Mouse (Mus musculus) CH12.LX (cell line): Measurements from ENCODE around the gene Olfr576.

Source experiments
- CHD1 ChIP-seq: IDR thresholded peaks from 2 replicates; pipeline ENCODE4 v1.6.1; 2012; ENCODE audit warnings: low read depth, low read length, improper control_type of control experiment, inconsistent platforms
- CTCF ChIP-seq, 2 experiments: IDR thresholded peaks in 1 of 2; conservative IDR thresholded peaks in 1 of 2; 2 replicates each; pipeline ENCODE4 v1.5.1; 2011 to 2012; ENCODE audit warnings: low read depth in 2 of 2, low read length in 2 of 2, improper control_type of control experiment in 1 of 2, inconsistent platforms in 1 of 2, mild to moderate bottlenecking in 1 of 2, moderate library complexity in 1 of 2
- ELF1 ChIP-seq: IDR thresholded peaks from 2 replicates; pipeline ENCODE4 v1.6.1; 2014; ENCODE audit warnings: low read depth, mild to moderate bottlenecking, inconsistent platforms, low read length, improper control_type of control experiment
- EP300 ChIP-seq: IDR thresholded peaks from 2 replicates; pipeline ENCODE4 v1.6.1; 2011; ENCODE audit warnings: low read length, improper control_type of control experiment
- POLR2A ChIP-seq: IDR thresholded peaks from 2 replicates; pipeline ENCODE4 v1.6.1; 2011; ENCODE audit warnings: low read depth, mild to moderate bottlenecking, improper control_type of control experiment, low read length
- POLR2AphosphoS2 ChIP-seq: IDR thresholded peaks from 2 replicates; pipeline ENCODE4 v1.6.1; 2011; ENCODE audit warnings: low read depth, low read length, improper control_type of control experiment
- ZC3H11A ChIP-seq: IDR thresholded peaks from 2 replicates; pipeline ENCODE4 v1.6.1; 2012; ENCODE audit warnings: low read depth, mild to moderate bottlenecking, inconsistent platforms, low read length, improper control_type of control experiment
- ZKSCAN1 ChIP-seq: IDR thresholded peaks from 2 replicates; pipeline ENCODE4 v1.6.1; 2012; ENCODE audit warnings: low read depth, inconsistent platforms, low read length, improper control_type of control experiment, borderline replicate concordance
- ZMIZ1 ChIP-seq: IDR thresholded peaks from 2 replicates; pipeline ENCODE4 v1.6.1; 2012; ENCODE audit warnings: low read depth, mild to moderate bottlenecking, inconsistent platforms, low read length, improper control_type of control experiment

GRCm38 (mm10) chr7:102927105-102927504 lies 35.4 kb upstream of the Olfr576 start:
- TF ChIP-seq POLR2A, result no peak
- no peak for TF ChIP-seq EP300
- no peak for TF ChIP-seq ELF1
- TF ChIP-seq CHD1, result no peak
- TF ChIP-seq ZMIZ1, result no peak
- TF ChIP-seq CTCF (conservative IDR thresholded peaks at IDR 0.05 in 1 of 2, IDR thresholded peaks at IDR 0.05 in 1 of 2; ENCODE audit: low read depth in 2 of 2, low read length in 2 of 2), result no peak
- TF ChIP-seq POLR2AphosphoS2, result no peak
- TF ChIP-seq ZKSCAN1, result no peak
- TF ChIP-seq ZC3H11A, result no peak
